Mouse (Mus musculus): ENCODE data around the gene Gm11096. TPM values are rescaled to one million over a fixed set of nuclear protein-coding genes. Genes with fewer than 3 reads are reported as not detected.

The Gm11096 gene
- polyA plus RNA-seq, 1 experiment: not detected

DNA sequence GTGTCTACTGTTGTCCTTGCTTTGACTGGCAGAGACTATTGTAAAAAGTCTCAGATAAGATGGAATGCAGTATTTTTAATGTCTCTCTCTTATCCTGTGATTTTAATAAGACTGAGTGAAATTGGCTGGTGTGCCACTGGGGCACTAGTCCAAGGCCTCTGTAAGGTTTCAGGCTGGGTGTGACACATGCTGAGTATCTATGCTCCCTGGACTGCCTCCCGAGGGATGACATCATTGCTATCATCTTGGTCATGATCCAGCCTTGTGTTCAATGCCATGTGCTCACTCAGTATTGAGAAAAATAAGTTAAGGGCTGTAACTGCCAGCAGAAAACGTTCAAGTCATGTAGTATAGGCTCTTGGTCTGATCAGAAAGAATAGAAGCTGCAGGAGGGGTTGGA, 38.9 kb upstream of the Gm11096 start:
- H3K4me3 ChIP-seq: no peak overlapping the region
- H3K4me2 ChIP-seq (ENCODE audit: low read depth): peak overlapping the region; percentile 13
- H3ac ChIP-seq (ENCODE audit: control insufficient read depth, insufficient read length): no peak overlapping the region
- no peaks in the 10 kb centered on the region for H3K79me2 ChIP-seq (ENCODE audit: control insufficient read depth, insufficient read depth)
- H3K36me3 ChIP-seq (ENCODE audit: control insufficient read depth, insufficient read depth): no peaks in the 10 kb centered on the region
- TF ChIP-seq TCF12 (IDR thresholded peaks at IDR 0.05; ENCODE audit: insufficient read depth, poor library complexity, severe bottlenecking): no peak
- peak in 1 of 3 experiments; percentile 9 for TF ChIP-seq MYOG (IDR thresholded peaks at IDR 0.05; ENCODE audit: control insufficient read depth in 1 of 3, insufficient read depth in 1 of 3, insufficient read length in 2 of 3, low read depth in 2 of 3)
- TF ChIP-seq E2F4 (IDR thresholded peaks at IDR 0.05; ENCODE audit: insufficient read depth): no peak
- TF ChIP-seq MAX (IDR thresholded peaks at IDR 0.05; ENCODE audit: low read depth): peak; percentile 38
- TF ChIP-seq POLR2A (IDR thresholded peaks at IDR 0.05; ENCODE audit: insufficient read length, low read depth): no peak
- H3K27me3 ChIP-seq (ENCODE audit: control insufficient read depth, insufficient read depth, insufficient read length): no peaks in the 10 kb centered on the region

- Histone ChIP-seq H3K36me3 (ENCODE audit: control insufficient read depth, insufficient read depth) (no peaks in the 10 kb centered on the region), H3K4me2 (ENCODE audit: low read depth) (peak overlapping the region; percentile 12), H3ac (ENCODE audit: control insufficient read depth, insufficient read length) (no peak overlapping the region), H3K4me3 (no peak overlapping the region), H3K79me2 (ENCODE audit: control insufficient read depth, insufficient read depth) (no peaks in the 10 kb centered on the region), H3K27me3 (ENCODE audit: control insufficient read depth, insufficient read depth, insufficient read length) (no peaks in the 10 kb centered on the region)
- TF ChIP-seq MYOG (IDR thresholded peaks at IDR 0.05; ENCODE audit: control insufficient read depth in 1 of 3, insufficient read depth in 1 of 3, insufficient read length in 2 of 3, low read depth in 2 of 3) (no peak), TCF3 (IDR thresholded peaks at IDR 0.05; ENCODE audit: insufficient read length, low read depth) (no peak), TCF12 (IDR thresholded peaks at IDR 0.05; ENCODE audit: insufficient read depth, poor library complexity, severe bottlenecking) (no peak), MAX (IDR thresholded peaks at IDR 0.05; ENCODE audit: low read depth) (no peak), USF1 (IDR thresholded peaks at IDR 0.05; ENCODE audit: low read depth) (no peak), CEBPB (IDR thresholded peaks at IDR 0.05; ENCODE audit: insufficient read depth, poor library complexity, severe bottlenecking) (no peak), E2F4 (IDR thresholded peaks at IDR 0.05; ENCODE audit: insufficient read depth) (no peak), POLR2AphosphoS2 (IDR thresholded peaks at IDR 0.05; ENCODE audit: insufficient read length, low read depth) (no peak), REST (IDR thresholded peaks at IDR 0.05; ENCODE audit: insufficient read depth, insufficient read length) (no peak), MYOD1 (IDR thresholded peaks at IDR 0.05; ENCODE audit: control insufficient read depth in 1 of 3, insufficient read length in 2 of 3, low read depth in 2 of 3) (no peak), POLR2A (IDR thresholded peaks at IDR 0.05; ENCODE audit: insufficient read length, low read depth) (no peak), SRF (IDR thresholded peaks at IDR 0.05; ENCODE audit: control insufficient read depth, insufficient read length, low read depth) (no peak)
Measured at GRCm38 (mm10) chr17:81403121-81403520, 38.4 kb upstream of the Gm11096 start.

GRCm38 (mm10) chr17:81404225-81404624, 37.3 kb upstream of the Gm11096 start:
- TF ChIP-seq TCF3 (IDR thresholded peaks at IDR 0.05; ENCODE audit: insufficient read length, low read depth): no peak
- no peak for TF ChIP-seq SRF (IDR thresholded peaks at IDR 0.05; ENCODE audit: control insufficient read depth, insufficient read length, low read depth)
- TF ChIP-seq TCF12 (IDR thresholded peaks at IDR 0.05; ENCODE audit: insufficient read depth, poor library complexity, severe bottlenecking): no peak
- TF ChIP-seq MYOD1 (IDR thresholded peaks at IDR 0.05; ENCODE audit: control insufficient read depth in 1 of 3, insufficient read length in 2 of 3, low read depth in 2 of 3): no peak
- no peak for TF ChIP-seq POLR2A (IDR thresholded peaks at IDR 0.05; ENCODE audit: insufficient read length, low read depth)
- TF ChIP-seq E2F4 (IDR thresholded peaks at IDR 0.05; ENCODE audit: insufficient read depth): no peak
- TF ChIP-seq CEBPB (IDR thresholded peaks at IDR 0.05; ENCODE audit: insufficient read depth, poor library complexity, severe bottlenecking): no peak
- no peak for TF ChIP-seq REST (IDR thresholded peaks at IDR 0.05; ENCODE audit: insufficient read depth, insufficient read length)
- no peak for TF ChIP-seq POLR2AphosphoS2 (IDR thresholded peaks at IDR 0.05; ENCODE audit: insufficient read length, low read depth)
- no peak for TF ChIP-seq USF1 (IDR thresholded peaks at IDR 0.05; ENCODE audit: low read depth)
- TF ChIP-seq MYOG (IDR thresholded peaks at IDR 0.05; ENCODE audit: control insufficient read depth in 1 of 3, insufficient read depth in 1 of 3, insufficient read length in 2 of 3, low read depth in 2 of 3): no peak
- TF ChIP-seq MAX (IDR thresholded peaks at IDR 0.05; ENCODE audit: low read depth): no peak
- no peak overlapping the region for H3ac ChIP-seq (ENCODE audit: control insufficient read depth, insufficient read length)
- no peaks in the 10 kb centered on the region for H3K36me3 ChIP-seq (ENCODE audit: control insufficient read depth, insufficient read depth)
- H3K27me3 ChIP-seq (ENCODE audit: control insufficient read depth, insufficient read depth, insufficient read length): no peaks in the 10 kb centered on the region
- no peak overlapping the region for H3K4me2 ChIP-seq (ENCODE audit: low read depth)
- H3K79me2 ChIP-seq (ENCODE audit: control insufficient read depth, insufficient read depth): no peaks in the 10 kb centered on the region
- H3K4me3 ChIP-seq: no peak overlapping the region

DNA sequence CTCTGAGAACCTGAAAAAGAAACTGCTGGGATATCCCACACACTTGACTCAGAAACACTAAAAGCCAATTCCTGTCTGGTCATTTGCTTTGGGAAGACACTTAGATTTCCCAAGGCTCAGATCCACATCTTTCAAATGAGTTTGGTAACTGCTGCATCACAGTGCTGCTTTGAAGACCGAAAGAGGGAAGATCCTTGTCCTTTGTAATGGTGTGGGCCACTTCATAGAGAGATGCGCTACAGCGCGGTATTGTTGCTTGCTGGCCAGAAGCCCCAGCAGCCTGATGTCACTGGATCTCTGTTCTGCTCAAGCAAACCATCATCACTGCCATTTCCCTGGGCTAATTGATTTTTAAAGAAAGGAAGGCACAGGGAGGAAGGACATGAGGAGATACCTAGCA, 28.8 kb upstream of the Gm11096 start:
- Histone ChIP-seq H3K36me3 (ENCODE audit: control insufficient read depth, insufficient read depth) (no peaks in the 10 kb centered on the region), H3ac (ENCODE audit: control insufficient read depth, insufficient read length) (no peak overlapping the region), H3K27me3 (ENCODE audit: control insufficient read depth, insufficient read depth, insufficient read length) (no peaks in the 10 kb centered on the region), H3K4me3 (no peak overlapping the region), H3K79me2 (ENCODE audit: control insufficient read depth, insufficient read depth) (no peaks in the 10 kb centered on the region), H3K4me2 (ENCODE audit: low read depth) (no peak overlapping the region)
- TF ChIP-seq REST (IDR thresholded peaks at IDR 0.05; ENCODE audit: insufficient read depth, insufficient read length) (no peak), POLR2A (IDR thresholded peaks at IDR 0.05; ENCODE audit: insufficient read length, low read depth) (no peak)

- H3K27me3 ChIP-seq (ENCODE audit: control insufficient read depth, insufficient read depth, insufficient read length): no peaks in the 10 kb centered on the region
- H3K4me2 ChIP-seq (ENCODE audit: low read depth): no peak overlapping the region
- H3ac ChIP-seq (ENCODE audit: control insufficient read depth, insufficient read length): no peak overlapping the region
- TF ChIP-seq TCF12 (IDR thresholded peaks at IDR 0.05; ENCODE audit: insufficient read depth, poor library complexity, severe bottlenecking): peak; percentile 57
- TF ChIP-seq MYOD1 (IDR thresholded peaks at IDR 0.05; ENCODE audit: control insufficient read depth in 1 of 3, insufficient read length in 2 of 3, low read depth in 2 of 3): peak in 2 of 3 experiments; percentile 41 to 60
- TF ChIP-seq MAX (IDR thresholded peaks at IDR 0.05; ENCODE audit: low read depth): no peak
- TF ChIP-seq MYOG (IDR thresholded peaks at IDR 0.05; ENCODE audit: control insufficient read depth in 1 of 3, insufficient read depth in 1 of 3, insufficient read length in 2 of 3, low read depth in 2 of 3): peak in 1 of 3 experiments; percentile 84
- TF ChIP-seq CEBPB (IDR thresholded peaks at IDR 0.05; ENCODE audit: insufficient read depth, poor library complexity, severe bottlenecking): no peak
- no peak overlapping the region for H3K4me3 ChIP-seq
- H3K36me3 ChIP-seq (ENCODE audit: control insufficient read depth, insufficient read depth): no peaks in the 10 kb centered on the region
- no peaks in the 10 kb centered on the region for H3K79me2 ChIP-seq (ENCODE audit: control insufficient read depth, insufficient read depth)
Measured at GRCm38 (mm10) chr17:81416361-81417114, 25.0 kb upstream of the Gm11096 start.

Data from myocyte (in vitro differentiated cells).